Mouse (Mus musculus): ENCODE measurements at regions not wholly inside any gene's neighbourhood (a gene's known extent, or its start where the extent isn't known, plus 50 kb on each side); places are given as distances from the start of the nearest gene placed in this dataset.

DNA sequence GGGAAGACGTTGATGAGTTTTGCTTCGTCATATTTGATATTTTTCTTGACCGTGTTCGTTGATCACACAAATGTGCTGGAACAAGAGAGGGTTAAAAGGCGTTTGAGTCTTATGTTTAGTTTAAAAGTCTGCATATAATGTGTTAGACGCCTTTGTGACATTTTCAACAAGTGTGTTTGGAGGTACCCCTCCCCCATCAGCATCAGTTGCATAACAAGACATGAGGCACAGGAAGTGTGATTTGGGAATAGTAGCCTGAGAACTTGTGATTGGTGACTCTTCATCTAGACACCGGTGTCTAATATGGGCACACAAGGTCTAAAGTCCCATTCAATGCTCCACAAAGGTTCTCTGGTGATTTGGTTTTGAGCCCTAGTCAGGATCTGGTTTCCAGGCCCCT is 76.1 kb upstream of the Arhgap21 start:
- DNase-seq (ENCODE audit: low spot score in 2 of 2) = no peak

DNA sequence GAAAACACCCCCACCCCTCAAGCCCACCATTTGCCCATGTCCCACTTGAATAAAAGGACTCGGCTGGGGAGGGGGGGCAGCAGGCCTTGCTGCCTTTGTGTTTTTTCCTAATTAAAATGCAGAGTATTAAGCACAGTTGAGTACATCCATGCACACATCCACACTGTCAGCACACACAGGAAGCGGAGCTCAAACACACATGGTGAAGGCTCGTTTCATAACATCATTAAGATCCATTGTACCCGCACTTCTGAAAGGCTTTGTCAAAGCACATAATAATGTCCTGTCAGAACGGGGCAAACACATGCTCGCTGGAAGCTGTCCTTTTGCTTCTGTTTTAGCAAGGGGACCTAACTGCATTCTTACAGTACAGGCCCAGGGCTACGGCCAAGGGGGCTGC is 75.3 kb upstream of the Arhgap21 start:
- DNase-seq (ENCODE audit: low spot score in 2 of 2) = no peak

DNA sequence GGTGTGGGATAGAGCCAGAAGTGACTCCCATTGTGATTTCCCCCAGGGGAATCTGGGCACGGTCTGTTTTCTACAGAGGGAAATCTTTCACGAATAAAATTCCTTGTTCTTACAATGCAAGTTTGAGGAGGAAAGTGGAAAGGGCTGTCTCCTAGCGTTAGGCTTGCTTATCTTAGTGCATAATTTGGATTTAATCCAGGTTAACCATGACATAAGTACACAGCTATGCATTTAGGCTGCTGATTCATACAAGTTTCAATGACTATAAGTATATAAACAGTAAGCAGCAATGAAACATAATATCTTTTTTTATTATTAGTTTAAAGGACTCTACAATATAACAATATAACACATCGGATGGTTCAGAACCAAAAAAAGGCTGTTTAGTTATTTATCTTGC is 74.6 kb upstream of the Arhgap21 start:
- DNase-seq (ENCODE audit: low spot score in 2 of 2) = no peak

DNA sequence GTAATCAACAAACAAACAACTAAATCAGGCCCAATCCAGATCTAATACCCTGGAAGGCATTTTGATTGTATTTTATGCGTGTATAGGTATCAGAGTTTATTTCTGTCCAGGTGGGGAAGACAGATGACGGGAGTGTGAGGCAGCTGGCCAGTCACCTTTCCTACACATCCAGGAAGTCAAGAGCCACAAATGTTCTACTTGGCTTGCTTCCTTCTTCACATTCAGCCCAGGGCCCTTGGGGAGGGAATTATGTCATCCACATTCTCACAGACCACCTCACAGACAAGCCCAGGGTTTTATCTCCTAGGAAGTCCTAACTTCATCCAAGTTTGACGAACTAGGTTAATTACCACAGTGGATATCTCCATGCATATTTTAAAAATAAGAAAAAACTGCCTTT is 68.9 kb upstream of the Arhgap21 start:
- no peak for DNase-seq (ENCODE audit: low spot score in 2 of 2)

DNA sequence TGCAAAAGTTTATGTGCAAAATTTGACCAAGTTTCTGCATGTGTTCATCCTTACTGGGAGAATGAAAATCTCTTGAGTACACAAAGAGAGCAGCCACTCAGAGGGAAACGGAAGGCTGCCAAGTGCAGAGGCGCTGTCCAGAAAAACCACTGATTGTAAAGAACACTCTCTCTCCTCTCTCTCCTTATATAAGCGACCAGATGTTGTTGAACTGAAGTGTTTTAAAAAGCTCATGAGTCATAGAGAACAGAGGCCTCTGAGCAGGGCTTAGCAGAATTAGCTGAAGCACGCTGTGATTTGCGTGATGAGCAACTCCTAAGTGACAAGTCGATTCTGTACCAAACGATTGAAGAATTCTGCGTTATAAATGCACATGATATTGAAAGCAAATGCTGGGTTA is 68.5 kb upstream of the Arhgap21 start:
- DNase-seq (ENCODE audit: low spot score in 2 of 2) = peak; percentile 75 to 85

DNA sequence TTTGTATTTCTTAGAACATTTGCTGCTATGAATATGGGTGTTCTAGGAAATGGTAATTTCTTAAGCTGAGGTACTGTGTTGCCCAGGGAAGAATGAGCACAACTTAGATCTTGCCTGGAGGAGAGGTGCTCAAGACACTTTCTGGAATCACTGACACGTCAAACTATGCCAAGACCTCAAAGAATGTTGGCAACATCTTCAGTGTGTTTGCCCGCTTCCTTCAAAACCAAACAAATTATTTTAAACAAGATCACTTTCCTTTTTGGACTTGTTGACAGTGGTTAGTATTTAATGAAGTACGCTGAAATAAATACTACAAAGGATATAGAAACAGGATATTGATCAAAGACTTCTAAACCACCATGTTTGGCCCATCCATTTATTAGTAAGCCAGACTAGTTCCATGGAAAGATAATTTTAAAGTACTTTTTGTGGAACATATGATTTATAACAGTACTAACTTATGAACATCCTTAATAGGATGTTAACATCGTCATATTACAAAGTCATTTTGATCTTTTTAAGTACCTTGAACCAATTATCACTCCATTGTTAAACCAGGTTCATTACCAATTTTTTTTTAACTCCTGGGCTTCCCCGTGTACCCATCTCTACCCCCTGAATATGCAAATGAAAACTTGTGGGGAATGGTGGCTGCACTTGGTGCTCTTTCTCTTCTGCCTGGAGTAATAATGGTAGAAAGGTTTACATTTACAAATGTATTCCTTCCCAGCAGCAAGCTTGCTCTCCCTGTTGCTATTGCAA is 67.4 kb upstream of the Arhgap21 start:
- no peak for DNase-seq (ENCODE audit: low spot score in 2 of 2)

DNA sequence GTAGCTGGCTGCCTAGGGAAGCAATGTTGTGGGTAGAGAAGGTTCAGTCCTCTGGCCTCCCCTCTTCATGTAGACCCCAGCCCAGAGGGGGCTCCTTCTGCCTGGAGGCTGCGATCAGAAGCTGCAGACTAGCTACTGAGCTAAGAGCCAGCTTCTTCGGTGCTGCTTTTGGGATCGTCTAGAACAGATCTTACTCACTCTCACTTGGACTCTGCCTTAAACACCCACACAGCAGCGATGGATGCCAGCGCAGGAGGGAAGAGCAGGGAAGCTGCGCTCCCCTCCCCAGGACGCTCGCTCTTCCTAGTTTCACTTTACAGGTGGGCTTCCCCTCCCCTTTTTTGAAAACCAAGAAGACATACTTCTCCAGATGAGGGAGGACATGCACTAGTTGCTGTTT is 66.0 kb upstream of the Arhgap21 start:
- DNase-seq (ENCODE audit: low spot score in 2 of 2) = peak; percentile 70 to 74

DNA sequence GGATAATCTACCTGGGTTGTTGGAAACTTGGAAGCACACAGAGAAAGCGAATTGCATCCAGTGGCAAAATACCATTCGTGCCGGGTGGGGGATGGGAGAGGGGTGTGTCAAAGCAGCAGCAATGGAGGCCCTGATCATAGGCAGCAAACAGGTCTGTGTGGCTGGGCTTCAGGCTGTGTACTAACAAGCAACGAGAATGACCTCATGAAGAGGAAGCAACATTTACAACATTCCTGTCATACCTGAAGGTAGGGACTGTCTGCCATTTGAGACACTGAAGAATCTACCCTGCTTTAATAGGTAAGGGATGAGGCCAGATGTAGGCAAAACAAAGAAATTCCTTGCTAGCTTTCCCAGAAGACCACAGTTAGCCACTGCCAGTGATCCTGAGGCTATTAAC is 62.0 kb upstream of the Arhgap21 start:
- no peak for DNase-seq (ENCODE audit: low spot score in 2 of 2)

DNA sequence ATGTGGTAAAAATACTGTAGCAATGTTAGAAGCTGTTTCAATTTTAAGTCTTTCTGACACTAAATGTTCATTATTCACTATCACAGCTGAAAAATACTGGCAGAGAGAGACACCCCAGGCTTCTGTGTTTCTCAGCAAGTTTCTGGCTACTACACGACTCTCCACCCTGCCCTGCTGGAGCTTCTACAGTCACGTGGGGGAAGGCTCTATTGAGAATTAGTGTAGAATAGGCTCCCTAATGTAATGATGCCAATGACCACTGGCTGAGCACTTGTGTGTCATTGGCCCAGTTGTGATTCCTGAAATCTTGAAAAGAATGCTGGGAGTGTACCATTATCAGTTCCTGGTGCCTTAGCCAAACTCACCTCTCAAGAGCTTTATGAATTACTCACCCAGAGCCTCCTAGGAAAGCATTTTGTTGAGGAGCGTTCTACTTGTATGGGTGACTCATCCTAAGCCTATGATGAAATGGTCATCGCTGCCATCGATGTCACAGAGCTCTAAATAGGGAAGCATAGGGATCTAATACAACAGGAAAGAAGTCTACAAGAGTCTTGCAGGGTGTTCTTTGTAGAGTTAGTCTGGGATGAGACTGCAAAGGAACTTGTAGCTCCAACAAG is 60.8 kb upstream of the Arhgap21 start:
- no peak for DNase-seq (ENCODE audit: low spot score in 2 of 2)

DNA sequence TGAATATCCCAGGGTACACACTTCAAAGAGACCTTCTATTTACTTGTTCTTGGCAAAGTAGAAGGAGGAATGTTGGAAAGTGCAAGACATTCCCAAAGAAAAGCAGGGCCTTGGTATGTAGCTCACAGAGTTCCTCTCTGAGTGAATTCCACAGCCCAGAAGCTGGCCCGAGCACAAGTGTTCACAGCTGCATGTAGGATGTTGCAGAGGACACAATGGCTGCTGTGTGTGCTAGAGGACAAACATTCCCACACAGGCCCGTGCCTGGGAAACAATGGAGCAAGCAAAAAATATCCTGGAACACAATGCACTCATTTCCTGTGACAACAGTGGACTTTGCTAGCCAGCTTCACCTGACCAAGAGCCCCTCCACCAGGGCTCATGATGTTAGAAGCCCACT is 59.9 kb upstream of the Arhgap21 start:
- DNase-seq (ENCODE audit: low spot score in 2 of 2) = no peak

DNA sequence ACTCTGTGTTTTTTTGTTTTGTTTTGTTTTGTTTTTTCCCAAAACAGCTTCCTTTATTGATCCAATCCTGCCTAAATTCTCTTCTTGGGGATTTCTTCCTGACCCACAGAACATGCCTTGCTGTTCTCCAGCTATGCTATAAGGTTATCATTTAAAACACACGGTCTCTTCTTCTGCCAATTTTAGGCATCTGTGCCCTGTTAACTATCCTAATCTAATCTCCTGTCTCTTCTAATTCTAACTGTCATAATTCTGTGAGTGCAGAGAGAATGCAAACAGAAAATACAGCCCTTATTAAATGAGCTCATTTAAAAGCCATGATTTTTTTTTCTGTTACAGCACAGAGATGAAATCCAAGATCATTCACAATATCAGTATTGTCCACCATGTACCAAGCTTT is 49.9 kb upstream of the Arhgap21 start:
- DNase-seq (ENCODE audit: low spot score in 2 of 2) = no peak
